Mouse (Mus musculus) myocyte (in vitro differentiated cells): Measurements from ENCODE around the gene Clmn.

Source experiments
- MYOD1 ChIP-seq, 3 experiments: IDR thresholded peaks; one replicate each; pipeline ENCODE4 v1.6.1; 2011; ENCODE audit warnings: control low read depth in 2 of 3, low read depth in 2 of 3, mild to moderate bottlenecking in 2 of 3, moderate library complexity in 1 of 3; ENCODE audit not compliant: insufficient read length in 2 of 3, control insufficient read depth in 1 of 3
- MYOG ChIP-seq, 3 experiments: IDR thresholded peaks; one replicate each; pipeline ENCODE4 v1.6.1; 2011; ENCODE audit warnings: control low read depth in 2 of 3, low read depth in 2 of 3, mild to moderate bottlenecking in 2 of 3; ENCODE audit not compliant: insufficient read length in 2 of 3, control insufficient read depth in 1 of 3, insufficient read depth in 1 of 3
- TCF12 ChIP-seq: IDR thresholded peaks from one replicate; pipeline ENCODE4 v1.6.1; 2011; ENCODE audit warnings: mild to moderate bottlenecking, control low read depth; ENCODE audit not compliant: poor library complexity, insufficient read depth, severe bottlenecking

DNA sequence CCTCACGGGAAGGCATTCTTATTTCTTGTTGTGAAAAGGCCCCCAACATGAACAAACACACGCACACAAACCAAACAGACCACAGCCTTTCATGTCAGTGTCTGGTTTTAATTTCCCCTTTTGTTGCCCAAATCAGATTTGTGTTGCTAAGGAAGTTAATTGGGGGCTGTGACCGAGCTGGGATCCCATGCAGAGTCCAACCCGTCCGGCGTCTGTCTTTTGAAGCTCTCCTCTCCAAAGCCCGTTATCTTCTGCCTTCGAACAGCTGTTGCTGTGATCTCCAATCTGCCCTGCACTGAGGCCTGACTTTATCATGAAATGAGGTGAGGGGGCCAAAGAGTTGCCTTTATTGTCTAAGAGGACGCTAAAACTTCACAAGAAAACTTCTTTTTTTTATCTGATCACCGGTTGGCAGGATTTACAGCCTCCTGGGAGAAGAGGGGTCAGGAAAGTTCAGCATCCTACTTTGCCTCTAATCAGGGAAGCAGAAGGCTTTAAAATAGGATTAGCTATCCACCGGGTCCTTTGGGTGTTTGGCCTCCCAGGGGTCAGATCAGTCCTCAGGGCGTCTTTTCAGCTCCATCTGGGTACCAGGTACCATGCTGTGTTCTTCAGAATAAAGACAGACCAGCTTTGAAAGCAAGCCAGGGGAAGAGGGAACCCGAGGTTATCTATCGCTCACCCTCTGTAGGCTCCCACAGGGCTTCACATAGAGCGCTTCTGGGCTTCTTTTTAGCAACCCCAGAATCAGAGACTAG, 43.3 kb upstream of the Clmn start:
- TF ChIP-seq MYOG (IDR thresholded peaks at IDR 0.05; ENCODE audit: control insufficient read depth in 1 of 3, insufficient read depth in 1 of 3, insufficient read length in 2 of 3, low read depth in 2 of 3) (no peak), TCF12 (no peak), MYOD1 (IDR thresholded peaks at IDR 0.05; ENCODE audit: control insufficient read depth in 1 of 3, insufficient read length in 2 of 3, low read depth in 2 of 3) (no peak)
